Mouse (Mus musculus) stomach, postnatal 0 days (tissue): ENCODE data around the gene Efcab9.

Experiments
- CTCF ChIP-seq: IDR thresholded peaks from 2 replicates; pipeline ENCODE4 v1.5.1; 2016; ENCODE audit warnings: antibody characterized with exemption, low read depth, mild to moderate bottlenecking, moderate library complexity
- EP300 ChIP-seq: optimal IDR thresholded peaks from 2 replicates; pipeline ENCODE3; 2016; ENCODE audit warnings: antibody characterized with exemption

GRCm38 (mm10) chr11:32544041-32544440 is 12.2 kb upstream of the Efcab9 start:
- TF ChIP-seq CTCF (no peak), EP300 (no peak)
